Mouse (Mus musculus) small intestine, adult 2 months (tissue): ENCODE results near the gene Aldh9a1. TPM values are rescaled to one million over a fixed set of nuclear protein-coding genes. Genes with fewer than 3 reads are reported as not detected.

Experiments
- H3K27ac ChIP-seq: fragments of 200-500 bp; 2 replicates; pipeline ENCODE4 v1.5.1; 2012; ENCODE audit warnings: low read depth, low read length, control low read depth, inconsistent platforms; ENCODE audit not compliant: insufficient read depth
- H3K27me3 ChIP-seq: fragments of 200-500 bp; 2 replicates; pipeline ENCODE4 v1.6.1; 2012; ENCODE audit warnings: mild to moderate bottlenecking, moderate library complexity, low read length, inconsistent platforms; ENCODE audit not compliant: control insufficient read depth, insufficient read depth
- H3K36me3 ChIP-seq: fragments of 200-500 bp; 2 replicates; pipeline ENCODE4 v1.6.1; 2012; ENCODE audit warnings: mild to moderate bottlenecking, low read length, control low read depth, inconsistent platforms; ENCODE audit not compliant: control insufficient read depth, insufficient read depth
- H3K4me1 ChIP-seq: fragments of 200-500 bp; 2 replicates; pipeline ENCODE4 v1.6.1; 2012; ENCODE audit warnings: low read length, inconsistent platforms, mixed read lengths; ENCODE audit not compliant: control insufficient read depth, insufficient read depth, insufficient read length
- H3K4me3 ChIP-seq: fragments of 200-500 bp; 2 replicates; pipeline ENCODE4 v1.5.1; 2012; ENCODE audit warnings: low read depth, mild to moderate bottlenecking, control low read depth, inconsistent platforms, low read length, moderate library complexity
- CTCF ChIP-seq: fragments of 200-500 bp; IDR thresholded peaks from 2 replicates; pipeline ENCODE4 v1.5.1; 2012; ENCODE audit warnings: low read depth, mild to moderate bottlenecking, control low read depth, inconsistent platforms, low read length, moderate library complexity, mixed read lengths; ENCODE audit not compliant: insufficient replicate concordance, insufficient read length; ENCODE audit errors: extremely low read depth
- POLR2A ChIP-seq: fragments of 200-500 bp; IDR thresholded peaks from 2 replicates; pipeline ENCODE4 v1.6.1; 2012; ENCODE audit warnings: low read depth, mild to moderate bottlenecking, control low read depth, inconsistent platforms, low read length, moderate library complexity
- WGBS: fragments of 180-500 bp; shearing (Covaris S2); methylation state at CpG from one replicate; pipeline ENCODE4 v1.1.7; 2018; 5-methylcytosine and 5-hydroxymethylcytosine counted together
- polyA plus RNA-seq: library from polyadenylated mRNA; depleted of rRNA; stranded (reverse); fragments of >200 nt; gene quantifications from 2 replicates; pipeline ENCODE4 v1.2.3, GENCODE M21; 2012; rRNA removed

Aldh9a1 gene
- polyA plus RNA-seq, 1 experiment, result 112 TPM

DNA sequence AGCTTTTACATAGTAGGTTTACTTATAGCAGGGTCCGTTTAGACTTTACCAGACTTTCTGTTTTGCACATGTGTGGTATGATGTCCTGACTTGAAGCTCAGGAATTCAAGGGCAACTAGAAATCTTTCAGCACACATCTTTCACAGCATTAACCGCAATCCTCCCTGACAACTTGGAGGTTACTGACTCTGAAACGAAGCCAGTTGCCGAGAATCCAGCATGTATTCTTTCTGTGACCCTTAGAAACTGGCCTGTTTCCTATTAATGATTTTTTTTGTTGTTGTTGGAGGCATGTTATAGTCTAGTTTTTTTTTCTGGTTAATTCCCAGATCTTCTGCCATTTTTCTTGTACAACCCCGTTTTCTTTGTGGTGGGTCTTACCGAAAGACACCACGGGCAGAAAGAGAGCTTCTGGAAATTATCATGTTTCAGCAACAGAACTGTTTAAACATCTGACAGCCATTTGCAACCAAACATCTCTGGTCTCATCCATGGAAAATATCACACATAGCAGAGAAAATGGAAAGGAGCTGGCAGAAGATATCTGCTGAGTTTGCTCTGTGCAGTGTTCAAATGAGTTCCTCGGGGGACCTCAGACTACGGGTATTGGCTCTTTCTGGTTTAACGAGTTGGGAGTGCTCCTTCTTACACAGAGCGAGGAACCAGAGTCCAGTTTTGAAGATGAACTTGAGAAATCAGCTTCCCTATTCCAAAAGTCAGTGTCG is 62.4 kb downstream of the Aldh9a1 start:
- Histone ChIP-seq H3K27ac (no peak overlapping the region), H3K4me3 (no peak overlapping the region), H3K4me1 (no peaks in the 10 kb centered on the region), H3K36me3 (no peaks in the 10 kb centered on the region), H3K27me3 (peaks cover 9% of the 10 kb centered on the region)
- no peak for TF ChIP-seq CTCF
- 60% methylated on average over 12 of the region's 12 CpGs for WGBS

GRCm38 (mm10) chr1:167414846-167415245 is 65.1 kb downstream of the Aldh9a1 start:
- 2% methylated on average over 7 of the region's 7 CpGs for WGBS
- H3K4me1 ChIP-seq, result no peaks in the 10 kb centered on the region
- no peak overlapping the region for H3K27ac ChIP-seq
- H3K4me3 ChIP-seq, result no peak overlapping the region
- no peaks in the 10 kb centered on the region for H3K36me3 ChIP-seq
- TF ChIP-seq CTCF (no peak), POLR2A (no peak)
- H3K27me3 ChIP-seq, result peaks cover 3% of the 10 kb centered on the region; the same call in 1 of the 2 replicates

Other genes starting within 250 kb of the Aldh9a1 start
- gene Uck2, start 64.7 kb upstream of the Aldh9a1 start, polyA plus RNA-seq, result 11.3 and 26.5 TPM in 2 replicates
- 9.6 and 20.5 TPM in 2 replicates for gene Tmco1, start 41.6 kb upstream of the Aldh9a1 start, polyA plus RNA-seq
- 1,045 and 1,081 TPM in 2 replicates for gene Mgst3, start 43.9 kb downstream of the Aldh9a1 start, polyA plus RNA-seq
- gene Lrrc52, start 116.8 kb downstream of the Aldh9a1 start, polyA plus RNA-seq, result not detected in 2 replicates
- 0.13 and 0.17 TPM in 2 replicates for gene Rxrg, start 248.4 kb downstream of the Aldh9a1 start, polyA plus RNA-seq